Mouse (Mus musculus) adrenal gland, adult 10 weeks (tissue): ENCODE data around the gene P2rx4. TPM values are rescaled to one million over a fixed set of nuclear protein-coding genes. Genes with fewer than 3 reads are reported as not detected.

Source experiments
- polyA plus RNA-seq: library from polyadenylated mRNA; stranded (reverse); fragments of 350-450 nt; fragmentation: Illumina TruSeq; extraction: RNeasy Lipid Tissue Mini Kit (QIAGEN cat#74804); gene quantifications from one replicate; pipeline ENCODE4 v1.2.3, GENCODE M21; 2014; ENCODE audit warnings: low read depth, low replicate concordance

Gene P2rx4
- polyA plus RNA-seq = 9.4 TPM

DNA sequence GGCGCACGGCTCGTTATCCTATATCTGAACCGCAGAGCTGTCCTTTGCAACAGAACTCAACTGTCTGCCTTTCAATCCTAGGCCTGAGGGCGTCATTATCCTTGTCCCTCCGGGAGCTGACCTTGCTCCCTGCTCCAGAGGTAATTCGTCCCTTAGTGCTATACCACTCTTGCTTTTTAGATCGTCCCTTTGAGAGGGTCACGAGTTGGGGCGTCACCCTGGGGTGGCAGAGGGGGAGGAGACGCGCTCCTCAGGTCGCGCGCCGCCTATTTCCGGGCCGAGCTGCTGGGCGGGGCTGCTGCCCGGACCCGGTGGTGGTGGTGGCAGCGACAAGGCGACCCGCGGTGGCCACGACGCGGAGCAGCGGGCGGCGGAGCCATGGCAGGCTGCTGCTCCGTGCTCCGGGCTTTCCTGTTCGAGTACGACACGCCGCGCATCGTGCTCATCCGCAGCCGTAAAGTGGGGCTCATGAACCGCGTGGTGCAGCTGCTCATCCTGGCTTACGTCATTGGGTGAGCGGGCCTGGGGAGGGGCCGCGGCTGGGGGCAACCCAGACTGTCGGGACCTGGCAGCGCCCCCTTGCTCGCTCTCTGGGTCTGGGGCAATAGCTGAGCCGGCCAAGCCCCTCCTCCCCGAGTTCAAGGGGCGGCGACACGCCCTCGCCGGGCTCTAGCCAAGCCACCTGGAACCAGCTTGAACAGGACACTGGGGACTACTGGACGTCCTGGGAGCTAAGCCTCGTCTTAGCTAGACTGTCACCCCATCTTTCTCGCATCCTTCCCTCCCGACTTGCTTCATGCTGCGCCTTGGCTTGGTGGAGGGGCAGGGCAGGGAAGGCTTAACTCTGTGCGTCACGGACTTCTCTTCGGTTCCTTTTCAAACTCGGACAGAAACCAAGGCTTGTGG lies at the start of gene P2rx4:
Gene P2rx4 (plus strand): TSS at position 269 of the 906 bp plus-strand sequence.

Other genes starting within 250 kb of the P2rx4 start
- gene Atp2a2, start 205.3 kb upstream of the P2rx4 start, polyA plus RNA-seq = 210 TPM
- gene Ift81, start 93.0 kb upstream of the P2rx4 start, polyA plus RNA-seq = 42.6 TPM
- 1.7 TPM for gene P2rx7, start 63.6 kb upstream of the P2rx4 start, polyA plus RNA-seq
- gene Camkk2, start 71.9 kb downstream of the P2rx4 start, polyA plus RNA-seq = 9.6 TPM
- gene Anapc5, start 113.8 kb downstream of the P2rx4 start, polyA plus RNA-seq = 205 TPM
- gene Rnf34, start 142.5 kb downstream of the P2rx4 start, polyA plus RNA-seq = 13.9 TPM